Mouse (Mus musculus): Measurements from ENCODE around the gene Pnpla6. TPM values are rescaled to one million over a fixed set of nuclear protein-coding genes. Genes with fewer than 3 reads are reported as not detected.

Pnpla6 gene
- polyA plus RNA-seq, 1 experiment = 47.5 TPM

DNA sequence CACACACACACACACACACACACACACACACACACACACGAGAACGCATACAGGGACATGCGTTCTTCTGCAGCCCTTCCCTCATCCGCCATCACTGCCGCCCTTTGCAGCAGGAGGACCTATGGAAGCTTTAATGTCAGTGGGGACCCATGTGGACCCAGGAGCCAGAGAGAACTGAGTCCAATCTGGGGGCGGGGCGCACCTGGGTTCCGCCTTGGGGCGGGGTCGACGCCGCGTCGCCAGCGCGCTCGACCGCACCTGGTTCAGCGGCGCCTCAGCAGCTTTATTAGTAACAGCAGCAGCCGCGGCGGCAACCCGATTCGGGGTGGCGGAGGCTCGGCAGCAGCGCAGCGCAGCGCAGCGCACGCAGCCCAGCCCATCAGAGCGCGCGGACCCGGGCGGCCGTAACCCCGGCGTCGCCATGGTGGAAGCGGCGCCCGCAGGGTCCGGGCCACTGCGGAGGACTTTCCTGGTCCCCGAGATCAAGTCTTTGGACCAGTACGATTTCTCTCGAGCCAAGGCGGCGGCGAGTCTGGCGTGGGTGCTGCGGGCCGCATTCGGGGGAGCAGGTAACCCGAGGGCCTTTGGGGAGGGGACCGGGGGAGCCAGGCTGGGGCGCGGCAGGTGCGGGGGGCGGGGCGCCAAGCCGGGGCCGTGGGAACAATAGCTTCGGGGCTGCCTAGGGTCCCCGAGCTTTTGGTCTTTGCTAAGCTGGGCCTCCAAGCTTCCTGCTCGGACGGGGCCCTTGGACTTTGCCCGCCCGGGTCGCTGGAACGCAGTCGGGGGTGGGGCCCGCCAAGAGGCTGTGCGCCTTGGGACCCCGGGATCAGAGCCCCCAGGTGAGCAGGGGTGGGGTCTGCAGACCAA lies 72.4 kb downstream of the Pnpla6 start:
- Histone ChIP-seq H3K36me3 (ENCODE audit: control insufficient read depth, insufficient read depth, low read length, poor library complexity, severe bottlenecking) (no peaks in the 10 kb centered on the region), H3K9me3 (replicated peaks; ENCODE audit: control insufficient read depth, insufficient read depth, low read length, poor library complexity, severe bottlenecking) (no peaks in the 10 kb centered on the region), H3K27me3 (ENCODE audit: control insufficient read depth, insufficient read depth, low read length, poor library complexity, severe bottlenecking) (no peaks in the 10 kb centered on the region), H3K4me3 (ENCODE audit: low read depth, low read length) (peak overlapping the region; percentile 93), H3K27ac (ENCODE audit: insufficient read depth, low read length) (peak overlapping the region; percentile 71), H3K9ac (ENCODE audit: low read depth, poor library complexity, severe bottlenecking) (peak overlapping the region; percentile 95), H3K4me1 (ENCODE audit: control insufficient read depth, insufficient read depth, low read length) (peaks cover 3% of the 10 kb centered on the region)
- no peak for TF ChIP-seq EP300 (IDR thresholded peaks at IDR 0.05; ENCODE audit: insufficient read depth, low read depth, low read length)
- TF ChIP-seq POLR2A (IDR thresholded peaks at IDR 0.05; ENCODE audit: insufficient read depth, low read length) = peak; percentile 40

DNA sequence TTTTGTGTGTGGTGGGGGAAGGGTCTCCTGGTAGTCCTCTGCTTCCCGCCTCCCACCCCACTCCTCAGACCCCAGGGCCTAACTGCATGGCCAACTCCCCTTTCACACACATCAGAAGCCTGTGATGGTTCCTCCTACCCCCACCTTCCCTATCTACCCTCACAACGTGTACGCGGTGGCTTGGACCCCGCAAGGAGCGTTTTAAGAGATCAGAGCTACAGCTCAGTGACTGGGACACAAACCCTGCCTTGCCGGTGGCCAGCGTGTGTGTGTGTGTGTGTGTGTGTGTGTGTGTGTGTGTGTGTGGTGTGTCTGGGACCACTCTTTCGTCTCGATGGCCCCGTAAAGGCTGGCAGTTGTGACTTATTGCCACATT lies 73.1 kb downstream of the Pnpla6 start:
- Histone ChIP-seq H3K4me3 (ENCODE audit: low read depth, low read length) (peak overlapping the region; percentile 93), H3K4me1 (ENCODE audit: control insufficient read depth, insufficient read depth, low read length) (peaks cover 5% of the 10 kb centered on the region), H3K36me3 (ENCODE audit: control insufficient read depth, insufficient read depth, low read length, poor library complexity, severe bottlenecking) (no peaks in the 10 kb centered on the region), H3K27me3 (ENCODE audit: control insufficient read depth, insufficient read depth, low read length, poor library complexity, severe bottlenecking) (no peaks in the 10 kb centered on the region), H3K9ac (ENCODE audit: low read depth, poor library complexity, severe bottlenecking) (peak overlapping the region; percentile 95), H3K27ac (ENCODE audit: insufficient read depth, low read length) (no peak overlapping the region), H3K9me3 (replicated peaks; ENCODE audit: control insufficient read depth, insufficient read depth, low read length, poor library complexity, severe bottlenecking) (no peaks in the 10 kb centered on the region)
- no peak for TF ChIP-seq CTCF (IDR thresholded peaks at IDR 0.05; ENCODE audit: low read depth, low read length)
- TF ChIP-seq POLR2A (IDR thresholded peaks at IDR 0.05; ENCODE audit: insufficient read depth, low read length) = no peak
- no peak for TF ChIP-seq EP300 (IDR thresholded peaks at IDR 0.05; ENCODE audit: insufficient read depth, low read depth, low read length)

GRCm38 (mm10) chr8:3593470-3593869 lies 78.3 kb downstream of the Pnpla6 start:
- no peak for TF ChIP-seq EP300 (IDR thresholded peaks at IDR 0.05; ENCODE audit: insufficient read depth, low read depth, low read length)
- no peaks in the 10 kb centered on the region for H3K36me3 ChIP-seq (ENCODE audit: control insufficient read depth, insufficient read depth, low read length, poor library complexity, severe bottlenecking)

More at GRCm38 (mm10) chr8:3593470-3593869, 78.3 kb downstream of the Pnpla6 start:
- Histone ChIP-seq H3K27me3 (ENCODE audit: control insufficient read depth, insufficient read depth, low read length, poor library complexity, severe bottlenecking) (no peaks in the 10 kb centered on the region), H3K4me1 (ENCODE audit: control insufficient read depth, insufficient read depth, low read length) (peaks cover 10% of the 10 kb centered on the region), H3K9ac (ENCODE audit: low read depth, poor library complexity, severe bottlenecking) (no peak overlapping the region), H3K27ac (ENCODE audit: insufficient read depth, low read length) (no peak overlapping the region), H3K9me3 (replicated peaks; ENCODE audit: control insufficient read depth, insufficient read depth, low read length, poor library complexity, severe bottlenecking) (no peaks in the 10 kb centered on the region), H3K4me3 (ENCODE audit: low read depth, low read length) (no peak overlapping the region)

Other genes starting within 250 kb of the Pnpla6 start
- gene Insr, start 235.8 kb upstream of the Pnpla6 start, polyA plus RNA-seq (2011; ENCODE audit: insufficient read depth, insufficient read length, low read depth, missing spikeins) = 30.9 and 31.7 TPM in 2 replicates
- not detected in 2 replicates for gene A430078G23Rik, start 162.0 kb upstream of the Pnpla6 start, polyA plus RNA-seq (2011; ENCODE audit: insufficient read depth, insufficient read length, low read depth, missing spikeins)
- gene Arhgef18, start 122.4 kb upstream of the Pnpla6 start, polyA plus RNA-seq (2011; ENCODE audit: insufficient read depth, insufficient read length, low read depth, missing spikeins) = 64.8 and 67.7 TPM in 2 replicates
- 4.6 and 6.7 TPM in 2 replicates for gene Pex11g, start 47.7 kb upstream of the Pnpla6 start, polyA plus RNA-seq (2011; ENCODE audit: insufficient read depth, insufficient read length, low read depth, missing spikeins)
- gene Tex45, start 44.5 kb upstream of the Pnpla6 start, polyA plus RNA-seq (2011; ENCODE audit: insufficient read depth, insufficient read length, low read depth, missing spikeins) = 0.39 and 0.44 TPM in 2 replicates
- gene Zfp358, start 22.2 kb upstream of the Pnpla6 start, polyA plus RNA-seq (2011; ENCODE audit: insufficient read depth, insufficient read length, low read depth, missing spikeins) = 15.5 and 17.7 TPM in 2 replicates
- 62.0 and 62.3 TPM in 2 replicates for gene Mcoln1, start 14.9 kb upstream of the Pnpla6 start, polyA plus RNA-seq (2011; ENCODE audit: insufficient read depth, insufficient read length, low read depth, missing spikeins)
- 22.8 and 24.0 TPM in 2 replicates for gene C330021F23Rik, start 52.6 kb downstream of the Pnpla6 start, polyA plus RNA-seq (2011; ENCODE audit: insufficient read depth, insufficient read length, low read depth, missing spikeins)
- 68.9 and 69.1 TPM in 2 replicates for gene Camsap3, start 71.9 kb downstream of the Pnpla6 start, polyA plus RNA-seq (2011; ENCODE audit: insufficient read depth, insufficient read length, low read depth, missing spikeins)
- 57.8 and 65.8 TPM in 2 replicates for gene Xab2, start 105.9 kb downstream of the Pnpla6 start, polyA plus RNA-seq (2011; ENCODE audit: insufficient read depth, insufficient read length, low read depth, missing spikeins)
- 93.4 and 100 TPM in 2 replicates for gene Pet100, start 106.2 kb downstream of the Pnpla6 start, polyA plus RNA-seq (2011; ENCODE audit: insufficient read depth, insufficient read length, low read depth, missing spikeins)
- gene Pcp2, start 110.2 kb downstream of the Pnpla6 start, polyA plus RNA-seq (2011; ENCODE audit: insufficient read depth, insufficient read length, low read depth, missing spikeins) = not detected in 2 replicates
- 125 and 145 TPM in 2 replicates for gene Stxbp2, start 115.6 kb downstream of the Pnpla6 start, polyA plus RNA-seq (2011; ENCODE audit: insufficient read depth, insufficient read length, low read depth, missing spikeins)
- 0.94 and 1.8 TPM in 2 replicates for gene Retn, start 140.4 kb downstream of the Pnpla6 start, polyA plus RNA-seq (2011; ENCODE audit: insufficient read depth, insufficient read length, low read depth, missing spikeins)
- gene Mcemp1, start 150.4 kb downstream of the Pnpla6 start, polyA plus RNA-seq (2011; ENCODE audit: insufficient read depth, insufficient read length, low read depth, missing spikeins) = not detected in 2 replicates
- gene Fcor, start 157.0 kb downstream of the Pnpla6 start, polyA plus RNA-seq (2011; ENCODE audit: insufficient read depth, insufficient read length, low read depth, missing spikeins) = 8.4 and 11.9 TPM in 2 replicates
- 18.2 and 18.7 TPM in 2 replicates for gene Trappc5, start 160.9 kb downstream of the Pnpla6 start, polyA plus RNA-seq (2011; ENCODE audit: insufficient read depth, insufficient read length, low read depth, missing spikeins)
- not detected in 2 replicates for gene Fcer2a, start 178.8 kb downstream of the Pnpla6 start, polyA plus RNA-seq (2011; ENCODE audit: insufficient read depth, insufficient read length, low read depth, missing spikeins)
- not detected in 2 replicates for gene Clec4g, start 205.3 kb downstream of the Pnpla6 start, polyA plus RNA-seq (2011; ENCODE audit: insufficient read depth, insufficient read length, low read depth, missing spikeins)
- gene Cd209a, start 233.6 kb downstream of the Pnpla6 start, polyA plus RNA-seq (2011; ENCODE audit: insufficient read depth, insufficient read length, low read depth, missing spikeins) = not detected in 2 replicates

All from ES-Bruce4 (cell line).